Comparison of ENCODE assay signal across 8 mouse cellular contexts in genomic region chr11:98922307-98922706, GRCm38 (mm10). TPM values are rescaled to one million over a fixed set of nuclear protein-coding genes. Genes with fewer than 3 reads are reported as not detected.
DNase-seq lines count a peak whose midpoint lies in the region; ATAC-seq and TF ChIP-seq lines count a peak whose summit lies in the region.
"Not testable (repeated sequence)": the region's sequence is repeated elsewhere in the genome, so short reads cannot be mapped to it uniquely, and the experiment has no call there.

No protein-coding gene starts in this region.

- TF ChIP-seq CTCF in bone marrow, adult 2 months (IDR thresholded peaks at IDR 0.05; ENCODE audit: control insufficient read depth, insufficient read depth, low read length) = peak; percentile 74
- TF ChIP-seq CTCF in lung, adult 2 months (IDR thresholded peaks at IDR 0.05; ENCODE audit: insufficient read depth, low read length) = peak; percentile 70
- TF ChIP-seq CTCF in thymus, adult 2 months (IDR thresholded peaks at IDR 0.05; ENCODE audit: borderline replicate concordance, control insufficient read depth, extremely low read depth, insufficient read depth, low read length, poor library complexity) = peak; percentile 70; the same call in 1 of the 2 replicates

- 61% methylated on average over 10 of the region's 10 CpGs for WGBS in bone marrow, adult 2 months
- 12% methylated on average over 10 of the region's 10 CpGs for WGBS in embryonic facial prominence, embryonic 15.5 days
- WGBS in kidney, embryonic 16.5 days = 28% methylated on average over 10 of the region's 10 CpGs
- WGBS in lung, adult 2 months = 37% methylated on average over 10 of the region's 10 CpGs
- WGBS in neural tube, embryonic 13.5 days = 47% methylated on average over 10 of the region's 10 CpGs
- 62% methylated on average over 10 of the region's 10 CpGs for WGBS in thymus, adult 2 months

- not testable (repeated sequence) for H3K27ac ChIP-seq in bone marrow, adult 2 months (ENCODE audit: control insufficient read depth, insufficient read depth, low read depth, low read length, poor library complexity); thymus, adult 2 months (ENCODE audit: control insufficient read depth, insufficient read depth, low read length)
- H3K27ac ChIP-seq in embryonic facial prominence, embryonic 15.5 days (replicated peaks) = peak overlapping the region; percentile 94
- H3K27ac ChIP-seq in kidney, embryonic 16.5 days (ENCODE audit: low read length) = peak overlapping the region; percentile 92
- H3K27ac ChIP-seq in neural tube, embryonic 13.5 days (replicated peaks) = peak overlapping the region; percentile 76

- peaks cover 20% of the 10 kb centered on the region; the same call in 1 of the 2 replicates for H3K36me3 ChIP-seq in embryonic facial prominence, embryonic 15.5 days
- peaks cover 26% of the 10 kb centered on the region for H3K36me3 ChIP-seq in kidney, embryonic 16.5 days (ENCODE audit: insufficient read depth, low read length)
- not testable (repeated sequence) for H3K36me3 ChIP-seq in neural tube, embryonic 13.5 days
- H3K36me3 ChIP-seq in thymus, adult 2 months (ENCODE audit: control insufficient read depth, insufficient read depth, low read length) = peaks cover 13% of the 10 kb centered on the region; the same call in 1 of the 2 replicates

- H3K4me2 ChIP-seq in embryonic facial prominence, embryonic 15.5 days (replicated peaks) = peak overlapping the region; percentile 34; the same call in 1 of the 2 replicates
- H3K4me2 ChIP-seq in kidney, embryonic 16.5 days (replicated peaks; ENCODE audit: low read depth, low read length); neural tube, embryonic 13.5 days: not testable (repeated sequence)

- ATAC-seq in embryonic facial prominence, embryonic 15.5 days (ENCODE audit: insufficient number of reproducible peaks, low FRiP score, low TSS enrichment, low read depth) = not testable (repeated sequence)
- ATAC-seq in kidney, embryonic 16.5 days (ENCODE audit: low FRiP score, low TSS enrichment) = peak; percentile 24; the same call in 1 of the 2 replicates
- 0 out of 2 replicates have a peak, but pooled peaks have one; percentile 1 for ATAC-seq in neural tube, embryonic 13.5 days (ENCODE audit: low read depth)

- not testable (repeated sequence) for TF ChIP-seq POLR2A in bone marrow, adult 2 months (IDR thresholded peaks at IDR 0.05; ENCODE audit: borderline replicate concordance, control insufficient read depth, low read depth, low read length); lung, adult 2 months (IDR thresholded peaks at IDR 0.05; ENCODE audit: borderline replicate concordance, extremely low read depth, low read depth, low read length); thymus, adult 2 months (IDR thresholded peaks at IDR 0.05; ENCODE audit: control insufficient read depth, extremely low read depth, insufficient read depth, low read length, poor library complexity)

- not testable (repeated sequence) for H3K4me1 ChIP-seq in bone marrow, adult 2 months (ENCODE audit: control insufficient read depth, insufficient read depth, low read length)
- H3K4me1 ChIP-seq in embryonic facial prominence, embryonic 15.5 days = peaks cover 57% of the 10 kb centered on the region
- H3K4me1 ChIP-seq in kidney, embryonic 16.5 days (ENCODE audit: insufficient read depth, low read length) = peaks cover 50% of the 10 kb centered on the region
- H3K4me1 ChIP-seq in lung, adult 2 months (ENCODE audit: control insufficient read depth, insufficient read depth, low read length) = peaks cover 27% of the 10 kb centered on the region
- peaks cover 54% of the 10 kb centered on the region for H3K4me1 ChIP-seq in neural tube, embryonic 13.5 days (replicated peaks)
- H3K4me1 ChIP-seq in thymus, adult 2 months (replicated peaks; ENCODE audit: control insufficient read depth, insufficient read depth, low read length) = peaks cover 29% of the 10 kb centered on the region

- H3K4me3 ChIP-seq in bone marrow, adult 2 months (replicated peaks; ENCODE audit: control insufficient read depth, low read depth, low read length); kidney, embryonic 16.5 days (ENCODE audit: low read length); lung, adult 2 months (replicated peaks; ENCODE audit: extremely low read depth, low read depth, low read length); neural tube, embryonic 13.5 days; thymus, adult 2 months (ENCODE audit: control insufficient read depth, insufficient read depth, low read length): not testable (repeated sequence)
- H3K4me3 ChIP-seq in embryonic facial prominence, embryonic 15.5 days (replicated peaks) = peak overlapping the region; percentile 20

- intact Hi-C loops in heart, postnatal 10 days (cut with DNase I) = loop anchor here (1.0 to 5.0 kb wide), 3 partner anchors 50 to 225 kb away; partner anchors contain the start of gene Igfbp4

- peak; percentile 47 to 67 for DNase-seq in CD8-positive naive resting alpha-beta T cell, adult 2 months (ENCODE audit: low read depth in 2 of 2, low spot score in 2 of 2)
- DNase-seq in heart, postnatal 10 days = peak; percentile 80 to 84
- DNase-seq in lung, adult 2 months = not testable (repeated sequence)
- peak; percentile 70 for DNase-seq in thymus, adult 2 months

- not testable (repeated sequence) for H3K9me3 ChIP-seq in embryonic facial prominence, embryonic 15.5 days (replicated peaks); kidney, embryonic 16.5 days (ENCODE audit: low read length); neural tube, embryonic 13.5 days

- not testable (repeated sequence) for H3K27me3 ChIP-seq in embryonic facial prominence, embryonic 15.5 days; kidney, embryonic 16.5 days (ENCODE audit: insufficient read depth, low read length); neural tube, embryonic 13.5 days; thymus, adult 2 months (ENCODE audit: control insufficient read depth, insufficient read depth, low read length)

- H3K9ac ChIP-seq in embryonic facial prominence, embryonic 15.5 days; kidney, embryonic 16.5 days (replicated peaks; ENCODE audit: low read length): not testable (repeated sequence)
- H3K9ac ChIP-seq in neural tube, embryonic 13.5 days = 0 out of 2 replicates have a peak overlapping the region, but pooled peaks have one; percentile 32

RNA-seq across cellular contexts. Expression of gene Rara, which starts 5.3 kb away (rescaled TPM):
- polyA plus RNA-seq in bone marrow, adult 2 months (2011; ENCODE audit: insufficient read depth, insufficient read length, low replicate concordance, missing spikeins) = 8.9 and 17.2 TPM in 2 replicates
- 50.0 and 53.5 TPM in 2 replicates for polyA plus RNA-seq in embryonic facial prominence, embryonic 15.5 days (2015; fragmentation: Nextera tagmentation; extraction: Ambion mirVana)
- total RNA-seq in heart, postnatal 10 days (2021) = 10 to 100 TPM; 31.9 to 33.0 TPM
- 31.4 and 32.5 TPM in 2 replicates for polyA plus RNA-seq in kidney, embryonic 16.5 days (2015; fragmentation: Nextera tagmentation; extraction: Ambion mirVana)
- 59.0 and 62.2 TPM in 2 replicates for polyA plus RNA-seq in lung, adult 2 months (2012; rRNA removed)
- 24.0 and 26.7 TPM in 2 replicates for polyA plus RNA-seq in neural tube, embryonic 13.5 days (2015; fragmentation: Nextera tagmentation; extraction: Ambion mirVana)
- polyA plus RNA-seq in thymus, adult 2 months (2012; rRNA removed) = 63.5 and 74.1 TPM in 2 replicates

RNA-seq across cellular contexts. Expression of gene Cdc6, which starts 14.7 kb away (rescaled TPM):
- polyA plus RNA-seq in bone marrow, adult 2 months (2011; ENCODE audit: insufficient read depth, insufficient read length, low replicate concordance, missing spikeins) = 50.4 and 53.9 TPM in 2 replicates
- polyA plus RNA-seq in embryonic facial prominence, embryonic 15.5 days (2015; fragmentation: Nextera tagmentation; extraction: Ambion mirVana) = 22.6 and 22.7 TPM in 2 replicates
- total RNA-seq in heart, postnatal 10 days (2021) = 1 to 10 TPM; 3.3 to 3.6 TPM
- 36.2 and 38.6 TPM in 2 replicates for polyA plus RNA-seq in kidney, embryonic 16.5 days (2015; fragmentation: Nextera tagmentation; extraction: Ambion mirVana)
- polyA plus RNA-seq in lung, adult 2 months (2012; rRNA removed) = 0.16 and 0.25 TPM in 2 replicates
- polyA plus RNA-seq in neural tube, embryonic 13.5 days (2015; fragmentation: Nextera tagmentation; extraction: Ambion mirVana) = 4.2 and 4.7 TPM in 2 replicates
- polyA plus RNA-seq in thymus, adult 2 months (2012; rRNA removed) = 8.4 and 12.2 TPM in 2 replicates

RNA-seq across cellular contexts. Expression of gene Wipf2, which starts 58.9 kb away (rescaled TPM):
- polyA plus RNA-seq in bone marrow, adult 2 months (2011; ENCODE audit: insufficient read depth, insufficient read length, low replicate concordance, missing spikeins) = 5.9 and 11.3 TPM in 2 replicates
- 4.8 and 5.3 TPM in 2 replicates for polyA plus RNA-seq in embryonic facial prominence, embryonic 15.5 days (2015; fragmentation: Nextera tagmentation; extraction: Ambion mirVana)
- total RNA-seq in heart, postnatal 10 days (2021) = 10 to 100 TPM; 12.4 to 13.0 TPM
- polyA plus RNA-seq in kidney, embryonic 16.5 days (2015; fragmentation: Nextera tagmentation; extraction: Ambion mirVana) = 5.4 and 5.9 TPM in 2 replicates
- 10.1 and 14.0 TPM in 2 replicates for polyA plus RNA-seq in lung, adult 2 months (2012; rRNA removed)
- 4.3 and 4.6 TPM in 2 replicates for polyA plus RNA-seq in neural tube, embryonic 13.5 days (2015; fragmentation: Nextera tagmentation; extraction: Ambion mirVana)
- polyA plus RNA-seq in thymus, adult 2 months (2012; rRNA removed) = 23.9 and 30.3 TPM in 2 replicates
